Mouse (Mus musculus) small intestine, adult 2 months (tissue): ENCODE data around the gene Slc4a1ap.

ENCODE experiments used
- CTCF ChIP-seq: fragments of 200-500 bp; IDR thresholded peaks from 2 replicates; pipeline ENCODE4 v1.5.1; 2012; ENCODE audit warnings: low read depth, mild to moderate bottlenecking, control low read depth, inconsistent platforms, low read length, moderate library complexity, mixed read lengths; ENCODE audit not compliant: insufficient replicate concordance, insufficient read length; ENCODE audit errors: extremely low read depth
- POLR2A ChIP-seq: fragments of 200-500 bp; IDR thresholded peaks from 2 replicates; pipeline ENCODE4 v1.6.1; 2012; ENCODE audit warnings: low read depth, mild to moderate bottlenecking, control low read depth, inconsistent platforms, low read length, moderate library complexity

DNA sequence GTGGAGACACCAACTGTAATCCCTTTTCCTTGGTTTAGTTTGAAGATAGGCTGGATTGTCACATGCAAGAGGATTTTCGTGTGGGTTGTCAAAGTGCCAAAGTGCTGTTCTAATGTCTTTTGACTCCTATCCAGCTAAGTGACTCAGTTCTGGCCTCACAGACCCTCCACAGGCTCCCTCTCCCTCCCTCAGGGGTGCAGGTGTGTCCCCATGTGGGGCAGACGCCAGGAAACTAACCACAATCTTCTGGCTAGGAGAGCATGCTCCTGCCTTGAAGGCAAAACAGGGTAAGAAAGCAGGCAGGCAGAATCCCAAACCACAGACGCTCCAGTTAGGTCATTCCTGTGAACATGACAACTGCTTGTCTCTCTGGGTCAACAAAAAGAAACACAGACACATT is 79.4 kb downstream of the Slc4a1ap start:
- no peak for TF ChIP-seq CTCF
- TF ChIP-seq POLR2A = no peak
